Mouse (Mus musculus): ENCODE data around the gene Suox. TPM values are rescaled to one million over a fixed set of nuclear protein-coding genes. Genes with fewer than 3 reads are reported as not detected.

The Suox gene
- polyA plus RNA-seq, 1 experiment from 2014 or later = 10.5 TPM

GRCm38 (mm10) chr10:128697072-128697725 is 23.3 kb upstream of the Suox start:
- Histone ChIP-seq H3K9me3 (replicated peaks) (no peaks in the 10 kb centered on the region), H3K36me3 (peaks cover 55% of the 10 kb centered on the region), H3K9ac (no peak overlapping the region; the same call in 1 of the 2 replicates), H3K4me1 (peaks cover 44% of the 10 kb centered on the region), H3K27ac (peak overlapping the region; percentile 90), H3K27me3 (replicated peaks) (no peaks in the 10 kb centered on the region), H3K4me3 (no peak overlapping the region), H3K4me2 (peak overlapping the region; percentile 80)
- ATAC-seq = no peak
- WGBS (ENCODE audit: insufficient replicate concordance) = 85% methylated on average over 6 of the region's 6 CpGs

GRCm38 (mm10) chr10:128695992-128696807 is 22.3 kb upstream of the Suox start, which contains the start of gene Rab5b:
Rab5b (minus strand) TSS chr10:128696264.
- peak; percentile 98 for ATAC-seq

GRCm38 (mm10) chr10:128695411-128695991 is 21.6 kb upstream of the Suox start:
- 1% methylated on average over 22 of the region's 22 CpGs for WGBS (ENCODE audit: insufficient replicate concordance)
- H3K4me1 ChIP-seq = peaks cover 42% of the 10 kb centered on the region
- no peaks in the 10 kb centered on the region for H3K9me3 ChIP-seq (replicated peaks)
- ATAC-seq = no peak
- H3K4me2 ChIP-seq = peak overlapping the region; percentile 80
- no peaks in the 10 kb centered on the region for H3K27me3 ChIP-seq (replicated peaks)
- peak overlapping the region; percentile 94 for H3K27ac ChIP-seq
- peaks cover 38% of the 10 kb centered on the region for H3K36me3 ChIP-seq
- peak overlapping the region; percentile 94 for H3K9ac ChIP-seq
- H3K4me3 ChIP-seq = peak overlapping the region; percentile 87

More at GRCm38 (mm10) chr10:128695992-128696807, 22.3 kb upstream of the Suox start, which contains the start of gene Rab5b:
- H3K4me1 ChIP-seq = peaks cover 45% of the 10 kb centered on the region
- 2% methylated on average over 37 of the region's 40 CpGs for WGBS (ENCODE audit: insufficient replicate concordance)
- peaks cover 45% of the 10 kb centered on the region for H3K36me3 ChIP-seq
- H3K4me2 ChIP-seq = peak within 1 kb of the TSS; percentile 80
- H3K4me3 ChIP-seq = peak within 1 kb of the TSS; percentile 87
- H3K27me3 ChIP-seq (replicated peaks) = no peaks in the 10 kb centered on the region
- peak within 1 kb of the TSS; percentile 94 for H3K27ac ChIP-seq
- H3K9me3 ChIP-seq (replicated peaks) = no peaks in the 10 kb centered on the region
- H3K9ac ChIP-seq = peak within 1 kb of the TSS; percentile 94

GRCm38 (mm10) chr10:128674469-128675008 is 666 bp upstream of the Suox start:
- H3K27ac ChIP-seq = peak overlapping the region; percentile 80
- no peaks in the 10 kb centered on the region for H3K9me3 ChIP-seq (replicated peaks)
- peaks cover 41% of the 10 kb centered on the region for H3K27me3 ChIP-seq (replicated peaks)
- ATAC-seq = no peak
- H3K4me1 ChIP-seq = peaks cover 17% of the 10 kb centered on the region
- peaks cover 14% of the 10 kb centered on the region for H3K36me3 ChIP-seq
- H3K4me2 ChIP-seq = peak overlapping the region; percentile 99
- peak overlapping the region; percentile 75 for H3K4me3 ChIP-seq
- peak overlapping the region; percentile 78 for H3K9ac ChIP-seq
- 1% methylated on average over 9 of the region's 9 CpGs for WGBS (ENCODE audit: insufficient replicate concordance)

- Histone ChIP-seq H3K36me3 (0 out of 2 replicates have a peak, but pooled peaks cover 5% of the 10 kb centered on the region), H3K4me2 (no peak overlapping the region), H3K9me3 (replicated peaks) (no peaks in the 10 kb centered on the region), H3K4me1 (peaks cover 30% of the 10 kb centered on the region), H3K4me3 (no peak overlapping the region), H3K27ac (no peak overlapping the region), H3K9ac (no peak overlapping the region), H3K27me3 (replicated peaks) (peaks cover 68% of the 10 kb centered on the region)
- no peak for ATAC-seq
- 84% methylated on average over 9 of the region's 9 CpGs for WGBS (ENCODE audit: insufficient replicate concordance)
These were observed 2.7 kb downstream of the Suox start for GRCm38 (mm10) chr10:128671148-128671547.

- peak overlapping the region; percentile 62 for H3K4me3 ChIP-seq
- H3K9ac ChIP-seq = peak overlapping the region; percentile 58
- H3K27ac ChIP-seq = no peak overlapping the region
- ATAC-seq = no peak
- peaks cover 68% of the 10 kb centered on the region for H3K27me3 ChIP-seq (replicated peaks)
- 3% methylated on average over 42 of the region's 42 CpGs for WGBS (ENCODE audit: insufficient replicate concordance)
- 0 out of 2 replicates have a peak, but pooled peaks cover 5% of the 10 kb centered on the region for H3K36me3 ChIP-seq
- no peaks in the 10 kb centered on the region for H3K9me3 ChIP-seq (replicated peaks)
- peaks cover 46% of the 10 kb centered on the region for H3K4me1 ChIP-seq
- H3K4me2 ChIP-seq = peak overlapping the region; percentile 90
These were observed 4.8 kb downstream of the Suox start for GRCm38 (mm10) chr10:128668790-128669672.

GRCm38 (mm10) chr10:128665806-128666205 is 8.1 kb downstream of the Suox start:
- H3K9ac ChIP-seq = no peak overlapping the region
- H3K4me2 ChIP-seq = peak overlapping the region; percentile 42; the same call in 1 of the 2 replicates
- no peaks in the 10 kb centered on the region for H3K36me3 ChIP-seq
- H3K4me3 ChIP-seq = no peak overlapping the region
- H3K9me3 ChIP-seq (replicated peaks) = no peaks in the 10 kb centered on the region
- 87% methylated on average over 2 of the region's 2 CpGs for whole genome bisulfite sequencing (ENCODE audit: insufficient replicate concordance)
- H3K27ac ChIP-seq = peak overlapping the region; percentile 69; the same call in 1 of the 2 replicates
- no peak for ATAC-seq
- H3K27me3 ChIP-seq (replicated peaks) = peaks cover 45% of the 10 kb centered on the region
- peaks cover 52% of the 10 kb centered on the region for H3K4me1 ChIP-seq

- Histone ChIP-seq H3K9me3 (replicated peaks) (no peaks in the 10 kb centered on the region), H3K4me3 (no peak overlapping the region), H3K4me2 (peak overlapping the region; percentile 42), H3K9ac (peak overlapping the region; percentile 12; the same call in 1 of the 2 replicates), H3K27ac (peak overlapping the region; percentile 69), H3K36me3 (no peaks in the 10 kb centered on the region), H3K27me3 (replicated peaks) (peaks cover 43% of the 10 kb centered on the region), H3K4me1 (peaks cover 52% of the 10 kb centered on the region)
- peak; percentile 68 for ATAC-seq
- WGBS (ENCODE audit: insufficient replicate concordance) = 30% methylated on average over 3 of the region's 3 CpGs
These were observed 8.6 kb downstream of the Suox start for GRCm38 (mm10) chr10:128665307-128665706.

GRCm38 (mm10) chr10:128664808-128665207 is 9.1 kb downstream of the Suox start:
- no peaks in the 10 kb centered on the region for H3K9me3 ChIP-seq (replicated peaks)
- ATAC-seq = peak; percentile 87
- H3K4me1 ChIP-seq = peaks cover 52% of the 10 kb centered on the region
- 28% methylated on average over 3 of the region's 3 CpGs for WGBS (ENCODE audit: insufficient replicate concordance)
- H3K27me3 ChIP-seq (replicated peaks) = peaks cover 40% of the 10 kb centered on the region
- peak overlapping the region; percentile 12; the same call in 1 of the 2 replicates for H3K9ac ChIP-seq
- H3K27ac ChIP-seq = peak overlapping the region; percentile 69
- H3K36me3 ChIP-seq = no peaks in the 10 kb centered on the region
- H3K4me3 ChIP-seq = no peak overlapping the region
- H3K4me2 ChIP-seq = peak overlapping the region; percentile 42

GRCm38 (mm10) chr10:128663441-128664220 is 10.2 kb downstream of the Suox start:
- H3K27me3 ChIP-seq (replicated peaks) = peaks cover 39% of the 10 kb centered on the region
- ATAC-seq = no peak
- no peak overlapping the region; the same call in 1 of the 2 replicates for H3K4me2 ChIP-seq
- no peak overlapping the region for H3K9ac ChIP-seq
- H3K36me3 ChIP-seq = no peaks in the 10 kb centered on the region
- H3K9me3 ChIP-seq (replicated peaks) = no peaks in the 10 kb centered on the region
- WGBS (ENCODE audit: insufficient replicate concordance) = 21% methylated on average over 5 of the region's 5 CpGs
- H3K4me3 ChIP-seq = no peak overlapping the region
- H3K27ac ChIP-seq = 0 out of 2 replicates have a peak overlapping the region, but pooled peaks have one; percentile 31
- H3K4me1 ChIP-seq = peaks cover 43% of the 10 kb centered on the region
